Mouse (Mus musculus) ES-Bruce4 (cell line): ENCODE data around the gene Gm28308. TPM values are rescaled to one million over a fixed set of nuclear protein-coding genes. Genes with fewer than 3 reads are reported as not detected.

Experiments
- H3K27ac ChIP-seq: 2 replicates; pipeline ENCODE4 v1.5.1; 2012; ENCODE audit warnings: low read length, inconsistent platforms; ENCODE audit not compliant: insufficient read depth
- H3K27me3 ChIP-seq: 2 replicates; pipeline ENCODE4 v1.6.1; 2012; ENCODE audit warnings: mild to moderate bottlenecking, low read length, inconsistent platforms; ENCODE audit not compliant: control insufficient read depth, poor library complexity, insufficient read depth, severe bottlenecking
- H3K36me3 ChIP-seq: 2 replicates; pipeline ENCODE4 v1.6.1; 2012; ENCODE audit warnings: inconsistent platforms, mild to moderate bottlenecking, low read length, moderate library complexity; ENCODE audit not compliant: control insufficient read depth, poor library complexity, insufficient read depth, severe bottlenecking
- H3K4me1 ChIP-seq: one replicate; pipeline ENCODE4 v1.8.1; 2011; ENCODE audit warnings: low read length; ENCODE audit not compliant: control insufficient read depth, insufficient read depth
- H3K4me3 ChIP-seq: 2 replicates; pipeline ENCODE4 v1.5.1; 2011; ENCODE audit warnings: low read depth, mild to moderate bottlenecking, low read length
- H3K9ac ChIP-seq: 2 replicates; pipeline ENCODE4 v1.6.1; 2012; ENCODE audit warnings: low read depth, mild to moderate bottlenecking, inconsistent platforms; ENCODE audit not compliant: poor library complexity, severe bottlenecking
- H3K9me3 ChIP-seq: replicated peaks from 2 replicates; pipeline ENCODE4 v1.6.1; 2012; ENCODE audit warnings: mild to moderate bottlenecking, low read length, inconsistent platforms; ENCODE audit not compliant: control insufficient read depth, poor library complexity, insufficient read depth, severe bottlenecking
- CTCF ChIP-seq: IDR thresholded peaks from one replicate; pipeline ENCODE4 v1.8.1; 2011; ENCODE audit warnings: low read depth, low read length
- EP300 ChIP-seq: IDR thresholded peaks from 2 replicates; pipeline ENCODE4 v1.6.1; 2011; ENCODE audit warnings: low read depth, low read length; ENCODE audit not compliant: insufficient read depth
- POLR2A ChIP-seq: IDR thresholded peaks from one replicate; pipeline ENCODE4 v1.8.1; 2011; ENCODE audit warnings: low read length; ENCODE audit not compliant: insufficient read depth
- polyA plus RNA-seq: library from polyadenylated mRNA; stranded (reverse); fragments of >200 nt; gene quantifications from 2 replicates; pipeline ENCODE4 v1.2.4, GENCODE M21; 2011; ENCODE audit warnings: low read depth; ENCODE audit not compliant: missing spikeins, insufficient read depth, insufficient read length

The Gm28308 gene
- polyA plus RNA-seq, 1 experiment = not detected

GRCm38 (mm10) chr6:52159164-52159761 lies 53.9 kb downstream of the Gm28308 start:
- TF ChIP-seq CTCF = no peak
- TF ChIP-seq POLR2A = no peak
- TF ChIP-seq EP300 = no peak
- no peaks in the 10 kb centered on the region for H3K36me3 ChIP-seq
- H3K9ac ChIP-seq = peak overlapping the region; percentile 90
- H3K27ac ChIP-seq = no peak overlapping the region
- H3K9me3 ChIP-seq = no peaks in the 10 kb centered on the region
- H3K4me1 ChIP-seq = peaks cover 7% of the 10 kb centered on the region
- peaks cover 25% of the 10 kb centered on the region for H3K27me3 ChIP-seq
- peak overlapping the region; percentile 89 for H3K4me3 ChIP-seq

DNA sequence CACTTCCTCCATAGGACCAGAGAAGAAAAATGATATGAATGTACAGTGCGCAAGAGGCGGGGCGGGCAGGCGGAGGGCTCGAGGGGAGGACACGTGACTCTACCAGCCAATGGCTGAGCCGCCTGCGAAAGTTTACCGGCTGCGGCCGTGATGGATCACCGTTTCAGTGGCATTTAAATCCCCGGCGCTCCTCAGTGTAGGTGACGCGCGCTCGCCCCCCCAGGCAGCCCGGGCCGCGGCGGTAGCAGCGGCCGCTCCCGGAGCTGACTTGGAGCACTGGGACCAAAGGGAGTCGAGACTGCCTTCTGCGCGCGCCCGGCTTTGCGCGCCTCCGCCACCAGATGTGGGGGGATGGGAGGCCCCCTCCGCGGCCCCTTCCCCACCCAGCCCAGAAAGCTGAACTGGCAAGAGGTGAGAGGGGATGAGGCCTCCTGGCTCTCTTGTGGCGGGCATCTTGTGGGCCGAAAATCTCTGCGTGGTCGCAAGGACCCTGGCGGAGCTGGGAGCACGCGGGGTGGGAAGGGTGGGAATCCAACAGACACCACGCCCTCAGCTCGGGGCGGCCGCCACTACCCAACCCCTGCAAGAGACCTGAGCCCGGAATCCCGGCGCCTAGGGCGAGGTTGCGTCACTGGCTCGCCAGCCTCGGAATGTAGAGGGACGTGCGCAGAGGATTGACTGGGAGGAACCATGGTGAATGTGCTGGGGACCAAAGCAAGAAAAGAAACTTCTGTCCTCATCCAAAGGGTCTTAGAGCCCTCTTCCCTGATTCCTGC lies 54.7 kb downstream of the Gm28308 start, which contains the start of gene Hoxa1:
Gene Hoxa1, minus strand, starts transcription at position 42 of the 776 bp plus-strand sequence.
- peak within 1 kb of the TSS; percentile 89 for H3K4me3 ChIP-seq
- no peaks in the 10 kb centered on the region for H3K9me3 ChIP-seq
- no peak within 1 kb of the TSS for H3K27ac ChIP-seq
- TF ChIP-seq POLR2A (no peak), EP300 (peak; percentile 77; the same call in 1 of the 2 replicates)
- peaks cover 7% of the 10 kb centered on the region for H3K4me1 ChIP-seq
- peaks cover 21% of the 10 kb centered on the region for H3K27me3 ChIP-seq
- no peaks in the 10 kb centered on the region for H3K36me3 ChIP-seq
- peak within 1 kb of the TSS; percentile 90 for H3K9ac ChIP-seq

GRCm38 (mm10) chr6:52157466-52158275 lies 55.5 kb downstream of the Gm28308 start:
- Histone ChIP-seq H3K9ac (peak overlapping the region; percentile 90), H3K4me3 (peak overlapping the region; percentile 89), H3K36me3 (no peaks in the 10 kb centered on the region), H3K4me1 (peaks cover 5% of the 10 kb centered on the region), H3K27me3 (peaks cover 17% of the 10 kb centered on the region), H3K27ac (no peak overlapping the region), H3K9me3 (no peaks in the 10 kb centered on the region)
- TF ChIP-seq CTCF (no peak), POLR2A (no peak), EP300 (no peak)

- TF ChIP-seq CTCF = no peak
- no peak for TF ChIP-seq POLR2A
- TF ChIP-seq EP300 = no peak
Observed at GRCm38 (mm10) chr6:52156551-52157200, 56.5 kb downstream of the Gm28308 start.

DNA sequence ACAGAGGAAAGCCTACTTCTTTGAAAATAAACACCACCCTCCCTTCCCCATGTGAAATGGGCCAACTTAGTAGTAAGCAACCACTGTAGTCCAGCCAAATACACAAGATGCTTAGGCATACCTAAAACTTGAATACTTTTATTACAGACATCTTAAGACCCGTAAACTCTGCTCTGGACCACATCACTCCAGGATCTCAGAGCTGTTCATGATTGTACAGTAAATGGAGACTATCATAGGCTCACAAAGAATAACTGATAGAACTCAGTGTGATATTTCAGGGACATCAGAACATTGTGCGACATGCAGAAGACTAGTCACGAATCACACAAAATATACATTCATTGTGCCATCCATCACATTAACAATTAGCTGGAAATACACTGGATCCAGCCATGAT lies 57.7 kb downstream of the Gm28308 start:
- H3K27me3 ChIP-seq = peaks cover 24% of the 10 kb centered on the region
- peaks cover 4% of the 10 kb centered on the region for H3K4me1 ChIP-seq
- no peak for TF ChIP-seq CTCF
- TF ChIP-seq POLR2A = no peak
- TF ChIP-seq EP300 = no peak
- H3K27ac ChIP-seq = no peak overlapping the region
- no peaks in the 10 kb centered on the region for H3K9me3 ChIP-seq
- H3K36me3 ChIP-seq = no peaks in the 10 kb centered on the region
- H3K4me3 ChIP-seq = no peak overlapping the region
- H3K9ac ChIP-seq = no peak overlapping the region

More at GRCm38 (mm10) chr6:52156551-52157200, 56.5 kb downstream of the Gm28308 start:
- no peak overlapping the region for H3K27ac ChIP-seq
- peaks cover 5% of the 10 kb centered on the region for H3K4me1 ChIP-seq
- H3K9ac ChIP-seq = no peak overlapping the region
- H3K36me3 ChIP-seq = no peaks in the 10 kb centered on the region
- peaks cover 19% of the 10 kb centered on the region for H3K27me3 ChIP-seq
- H3K4me3 ChIP-seq = no peak overlapping the region
- no peaks in the 10 kb centered on the region for H3K9me3 ChIP-seq
